Mouse (Mus musculus) small intestine, adult 2 months (tissue): ENCODE data around the gene Rcn3.

Source experiments
- CTCF ChIP-seq: fragments of 200-500 bp; IDR thresholded peaks from 2 replicates; pipeline ENCODE4 v1.5.1; 2012; ENCODE audit warnings: low read depth, mild to moderate bottlenecking, control low read depth, inconsistent platforms, low read length, moderate library complexity, mixed read lengths; ENCODE audit not compliant: insufficient replicate concordance, insufficient read length; ENCODE audit errors: extremely low read depth
- POLR2A ChIP-seq: fragments of 200-500 bp; IDR thresholded peaks from 2 replicates; pipeline ENCODE4 v1.6.1; 2012; ENCODE audit warnings: low read depth, mild to moderate bottlenecking, control low read depth, inconsistent platforms, low read length, moderate library complexity

DNA sequence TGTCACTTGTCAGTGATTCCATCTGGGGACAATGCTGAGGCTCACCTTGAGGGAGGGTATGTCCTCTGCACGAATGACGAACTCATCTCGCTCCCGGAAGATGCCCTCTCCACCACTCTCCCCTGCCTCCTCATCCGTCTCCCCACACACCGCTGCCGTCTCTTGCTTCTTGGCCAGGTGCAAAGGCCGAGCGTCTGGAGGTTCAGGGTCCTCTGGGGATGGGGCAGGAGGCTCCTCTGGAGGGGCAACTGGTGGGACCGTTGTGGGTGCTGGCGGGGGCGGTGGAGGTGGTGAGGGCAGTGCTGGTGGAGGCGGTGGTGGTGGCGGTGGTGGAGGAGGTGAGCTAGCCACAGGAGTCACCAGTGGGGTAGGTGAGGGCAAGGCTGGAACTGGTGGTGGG is 48.7 kb downstream of the Rcn3 start:
- TF ChIP-seq CTCF (no peak), POLR2A (no peak)
